Mouse (Mus musculus) kidney, postnatal 25 days (tissue): Measurements from ENCODE around the gene Dst.

Experiments
- DNase-seq, 2 experiments: peaks; one replicate each; pipeline ENCODE4 v3.0.0; 2021; ENCODE audit warnings: mixed read lengths in 2 of 2

The Dst gene

DNA sequence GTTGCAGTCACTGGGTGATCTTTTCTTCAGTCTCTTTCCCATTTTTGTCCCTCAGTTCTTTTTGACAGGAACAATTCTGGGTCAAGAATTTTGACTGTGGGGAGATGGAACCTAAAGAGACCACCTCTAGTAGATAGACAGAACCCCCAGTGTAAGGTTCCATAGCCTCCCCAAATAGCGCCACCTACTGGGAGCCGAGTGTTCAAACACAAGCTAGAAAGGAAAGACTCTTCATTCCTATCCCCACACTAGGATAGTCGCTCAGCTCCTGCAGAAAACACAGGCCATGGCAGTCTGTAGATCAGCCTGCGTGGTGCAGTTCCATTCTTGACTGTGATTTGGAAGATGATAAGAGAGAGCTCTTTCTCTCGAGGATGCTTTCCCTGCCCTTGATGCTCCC is 160.3 kb downstream of the Dst start:
- peak in 1 of 2 experiments; percentile 27 for DNase-seq

DNA sequence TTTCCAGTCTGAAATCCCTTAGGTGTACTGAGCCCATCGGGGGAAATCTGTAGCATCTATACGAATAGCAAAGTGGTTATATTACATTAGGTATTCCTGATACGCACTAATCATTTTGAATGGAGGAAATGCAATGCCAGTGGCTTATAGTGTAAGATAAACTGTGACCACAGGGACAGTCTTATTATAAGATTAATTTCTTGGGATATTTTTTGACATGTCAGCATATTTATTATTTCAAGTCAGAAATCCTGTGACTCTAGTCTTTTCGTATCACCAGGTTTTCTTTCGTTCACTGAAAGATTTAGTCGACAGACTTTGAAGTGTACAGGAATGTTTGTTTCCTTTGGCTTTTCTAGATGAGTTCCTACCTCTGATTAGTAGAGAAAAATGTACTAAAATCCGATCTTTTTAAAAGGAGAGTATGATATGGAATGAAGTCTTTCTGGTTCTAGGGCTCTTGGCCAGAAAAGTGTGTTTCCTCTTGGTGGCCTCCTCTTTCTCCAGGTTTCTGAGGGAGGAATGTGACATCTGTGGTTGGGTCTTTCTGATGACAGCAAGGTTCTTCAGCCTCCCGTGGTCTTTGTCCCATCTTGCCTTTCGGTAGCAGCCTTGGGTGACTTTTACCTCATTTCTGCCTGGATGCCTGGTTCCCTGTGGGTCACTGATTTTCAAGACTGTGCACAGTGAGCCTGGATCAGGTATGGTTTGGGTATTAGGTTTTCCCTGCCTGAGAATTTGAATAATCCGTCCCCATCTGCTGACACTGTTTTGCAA is 161.7 kb downstream of the Dst start:
- no peak for DNase-seq

DNA sequence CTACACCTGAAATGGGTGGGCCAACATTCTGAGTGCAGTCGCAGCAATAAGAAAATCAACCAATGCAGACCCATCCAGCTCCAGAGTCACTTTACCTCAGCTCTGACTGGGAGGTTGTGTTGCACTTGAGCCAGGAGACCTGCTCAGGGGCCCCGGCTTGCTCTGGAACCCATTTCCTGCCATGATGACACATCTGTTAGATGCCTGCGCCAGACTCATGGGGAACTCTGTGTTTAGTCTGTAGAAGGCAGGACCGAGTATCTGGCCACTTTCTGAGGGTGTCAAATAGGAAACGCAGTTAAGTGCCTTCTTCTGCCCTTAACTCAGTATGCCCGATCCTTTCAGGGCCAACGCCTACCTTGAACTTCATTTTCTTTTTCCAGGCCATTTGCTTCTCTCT is 162.4 kb downstream of the Dst start:
- no peak for DNase-seq

DNA sequence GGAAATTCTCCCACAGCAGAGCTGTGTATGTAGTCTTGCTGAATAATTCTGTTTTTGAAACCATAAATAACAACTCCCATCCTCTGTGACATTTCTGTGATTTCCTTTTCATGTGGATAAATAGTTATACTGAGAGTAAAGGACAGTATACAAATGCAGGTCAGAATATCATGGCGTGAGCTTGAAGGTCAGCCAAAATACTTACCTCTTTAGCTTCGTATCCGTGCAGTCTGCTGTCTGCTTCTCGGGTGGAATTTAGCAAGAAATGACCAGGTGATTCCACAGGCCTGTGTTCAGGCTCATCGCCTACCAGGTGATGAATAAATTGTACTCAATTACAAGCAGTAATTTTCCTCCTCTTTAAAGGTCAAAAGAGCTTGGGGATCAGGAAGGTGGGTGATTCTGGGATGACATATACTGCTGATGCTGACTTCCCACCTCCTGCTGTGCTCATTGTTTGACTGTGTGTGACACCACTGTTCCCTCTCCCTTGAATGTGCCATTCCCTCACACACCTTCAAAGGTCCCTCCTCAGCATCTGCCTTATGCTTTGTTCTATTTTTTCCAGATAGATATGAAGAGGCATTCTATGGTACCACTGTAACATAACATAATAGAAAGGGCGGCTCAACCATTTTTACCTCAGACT is 163.1 kb downstream of the Dst start:
- DNase-seq: no peak

DNA sequence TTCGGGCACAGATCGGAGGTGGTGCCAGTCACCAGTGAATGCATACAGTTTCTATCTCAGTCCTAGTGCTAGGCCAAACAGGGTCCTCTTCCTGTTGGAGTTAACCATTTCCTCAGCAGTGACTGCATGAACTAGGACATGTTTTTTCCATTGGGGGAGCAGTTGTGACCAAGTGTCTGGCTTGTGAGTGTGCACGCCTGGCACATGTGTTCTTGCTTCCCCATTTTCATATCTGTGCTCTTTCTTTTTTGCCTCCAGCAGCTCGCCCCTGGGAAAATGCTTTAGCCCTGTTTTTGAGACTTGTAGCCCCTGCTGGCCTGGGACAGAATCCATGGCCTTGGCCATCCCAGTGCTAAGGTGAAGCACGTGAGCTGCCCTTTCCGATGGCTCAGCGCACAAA is 164.2 kb downstream of the Dst start:
- no peak for DNase-seq

DNA sequence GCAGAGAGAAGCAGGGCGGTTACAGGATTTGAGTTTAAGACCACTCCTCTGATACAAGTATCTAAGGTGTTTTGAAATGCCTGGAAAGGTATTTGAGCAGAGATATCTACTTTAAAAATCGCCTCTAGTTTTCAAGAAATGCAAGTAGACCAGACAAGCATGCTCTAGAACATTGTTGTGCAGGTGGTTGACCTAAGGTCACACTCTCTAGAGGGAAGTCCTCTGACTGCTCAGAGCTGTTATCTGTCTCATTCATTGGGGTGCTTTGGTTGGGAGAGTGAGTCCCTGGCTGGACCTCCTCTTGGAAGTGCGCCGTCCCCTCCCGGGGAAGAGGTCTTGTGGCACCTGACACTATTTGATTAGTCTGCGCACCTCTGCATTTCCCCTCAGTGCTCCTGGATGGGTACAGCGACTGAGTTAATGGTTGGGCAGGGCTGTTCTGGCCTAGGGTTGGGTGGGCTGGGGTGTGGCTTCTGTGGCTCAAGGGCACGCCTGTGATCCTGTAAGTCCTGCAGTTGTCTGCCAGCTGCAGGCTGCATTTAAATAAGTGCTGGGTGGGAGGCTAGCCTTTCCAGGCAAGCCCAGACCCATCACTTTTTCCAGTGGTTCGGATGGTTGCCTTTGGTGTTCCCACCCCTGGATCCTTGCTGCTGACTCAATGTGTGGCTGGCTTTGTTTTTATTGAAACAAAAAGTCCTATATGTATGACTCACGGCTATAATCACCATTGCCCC is 165.6 kb downstream of the Dst start:
- DNase-seq: no peak

DNA sequence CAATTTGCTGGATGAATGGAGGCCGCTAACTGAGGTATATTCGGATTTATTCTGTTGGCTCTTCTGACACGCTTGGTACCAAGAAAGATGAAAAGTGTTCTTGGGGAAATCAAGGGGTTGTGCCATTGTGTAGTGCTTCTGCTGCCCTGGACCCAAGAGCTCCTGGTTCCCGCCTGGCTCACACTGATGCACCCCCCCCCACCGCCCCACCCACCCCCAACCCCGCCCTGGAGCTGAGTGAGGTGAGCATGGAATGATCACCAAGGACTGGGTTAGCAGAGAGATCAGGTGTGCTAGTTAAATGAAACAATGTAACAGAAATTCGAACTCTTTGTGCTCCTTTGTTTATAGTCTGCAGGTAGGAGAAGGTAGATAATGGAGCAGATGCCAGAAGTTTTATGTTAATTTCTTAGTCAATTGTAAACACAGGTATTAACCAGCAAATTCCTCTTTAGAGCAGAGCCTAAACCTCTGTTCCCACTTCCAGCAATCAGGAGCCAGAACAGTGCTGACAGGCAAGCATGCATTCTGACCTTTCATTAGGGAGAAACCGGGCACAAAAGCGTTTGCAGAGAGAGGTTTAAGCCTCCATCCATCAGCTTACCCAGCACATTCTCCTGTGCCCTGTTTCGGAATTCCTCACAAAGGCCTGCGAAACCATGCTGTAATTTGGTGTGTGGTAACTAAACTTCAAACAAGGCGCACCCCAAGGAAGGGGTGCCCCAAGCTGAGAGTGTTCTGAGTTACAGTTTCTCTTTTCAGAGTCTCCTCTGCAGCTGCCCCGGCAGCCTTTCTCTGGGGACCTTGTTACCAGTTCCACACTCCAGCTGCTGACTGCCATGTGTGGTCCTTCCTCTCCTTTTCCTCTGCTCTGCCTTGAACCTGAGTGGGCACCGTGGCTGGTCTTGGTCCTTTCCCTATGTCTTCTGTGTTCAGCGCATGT is 166.5 kb downstream of the Dst start:
- DNase-seq: no peak

DNA sequence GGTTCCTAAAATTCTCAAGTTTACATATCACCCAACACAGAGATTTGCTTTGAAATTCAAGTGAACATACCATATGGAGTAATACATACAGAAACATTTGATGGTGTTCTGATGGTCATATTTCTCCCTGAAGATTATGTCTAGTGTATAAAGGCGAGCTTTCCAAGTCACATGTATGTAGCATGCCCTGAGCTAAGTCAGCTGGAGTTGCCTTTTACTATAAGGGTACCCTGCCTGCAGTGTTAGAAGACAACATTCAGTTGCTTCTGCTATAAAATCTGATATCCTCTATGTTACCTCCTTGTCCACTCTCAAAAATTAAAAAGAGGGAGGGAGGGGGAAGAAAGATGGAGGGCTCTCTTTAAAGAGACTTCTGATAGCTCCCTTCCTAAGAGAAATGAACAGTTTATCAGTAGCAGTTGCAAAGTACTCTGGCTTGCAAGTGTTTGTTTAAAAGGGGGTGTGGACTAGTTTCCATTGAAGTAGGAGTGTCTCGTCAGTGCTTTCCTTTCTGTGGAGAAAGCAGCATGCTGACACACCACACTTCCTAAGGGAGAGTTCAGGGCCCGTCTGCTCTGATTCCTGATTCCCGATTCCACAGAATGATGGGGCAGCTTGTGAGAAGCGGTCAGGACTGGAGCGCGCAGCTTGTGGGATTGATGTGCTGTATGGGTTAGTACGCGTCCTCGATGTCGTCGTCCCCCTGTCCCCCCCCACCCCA is 168.8 kb downstream of the Dst start:
- no peak for DNase-seq

DNA sequence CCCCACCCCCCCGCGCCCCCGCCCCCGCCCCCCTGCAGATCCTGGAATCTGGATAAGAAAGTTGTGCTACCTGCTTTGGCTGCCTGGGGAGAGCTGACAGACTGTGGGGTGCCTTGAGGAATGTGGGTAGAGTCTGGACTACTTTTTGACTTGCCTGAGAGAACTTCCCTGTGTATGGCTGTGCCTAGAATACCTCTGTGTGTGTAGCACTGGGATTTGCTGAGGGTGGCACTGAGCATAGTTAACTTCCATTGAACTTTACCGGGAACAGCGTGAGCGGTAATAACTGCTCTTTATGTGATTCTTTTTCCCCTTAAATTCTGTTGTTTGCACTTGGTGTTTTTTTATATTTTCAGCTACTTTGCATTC is 169.4 kb downstream of the Dst start:
- DNase-seq: no peak

DNA sequence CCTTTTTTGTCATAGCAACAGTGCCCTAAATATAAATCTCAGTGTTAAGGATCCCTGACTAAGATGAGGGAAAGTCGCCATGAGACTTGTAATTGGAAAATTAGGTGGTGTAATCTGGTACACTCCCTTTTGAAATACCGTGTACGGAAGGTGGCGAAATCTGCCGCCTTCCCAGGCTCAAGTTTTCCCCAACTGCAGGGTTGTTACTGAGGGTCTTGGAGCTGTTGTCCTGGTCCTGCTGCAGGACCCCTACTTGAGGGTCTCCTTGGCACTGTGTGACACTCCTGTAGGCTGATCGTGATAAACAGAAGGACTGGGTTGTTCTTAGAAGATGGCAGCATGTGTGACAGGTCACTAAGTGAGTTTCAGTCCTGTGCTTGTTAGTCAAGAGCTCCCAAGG is 169.9 kb downstream of the Dst start:
- no peak for DNase-seq

DNA sequence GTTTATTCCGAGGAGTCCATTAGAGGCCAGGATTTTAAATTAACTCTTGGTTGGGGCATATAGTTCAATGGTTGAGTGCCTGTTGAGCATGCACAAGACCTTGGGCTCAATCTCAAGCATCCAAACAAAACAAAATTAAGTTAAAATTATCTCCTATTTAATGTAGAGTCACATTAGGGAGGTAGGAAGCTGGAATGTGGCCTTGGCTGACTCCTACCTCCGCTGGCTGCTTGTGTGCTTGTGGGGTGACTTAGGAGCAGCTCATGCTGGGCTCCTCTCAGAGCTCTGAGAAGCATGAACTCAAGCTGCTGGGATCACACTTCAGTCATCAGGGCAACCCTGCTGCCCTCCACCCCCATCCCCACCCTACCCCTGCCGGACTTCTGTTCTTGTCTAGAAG is 181.0 kb downstream of the Dst start:
- peak; percentile 19 to 60 for DNase-seq

DNA sequence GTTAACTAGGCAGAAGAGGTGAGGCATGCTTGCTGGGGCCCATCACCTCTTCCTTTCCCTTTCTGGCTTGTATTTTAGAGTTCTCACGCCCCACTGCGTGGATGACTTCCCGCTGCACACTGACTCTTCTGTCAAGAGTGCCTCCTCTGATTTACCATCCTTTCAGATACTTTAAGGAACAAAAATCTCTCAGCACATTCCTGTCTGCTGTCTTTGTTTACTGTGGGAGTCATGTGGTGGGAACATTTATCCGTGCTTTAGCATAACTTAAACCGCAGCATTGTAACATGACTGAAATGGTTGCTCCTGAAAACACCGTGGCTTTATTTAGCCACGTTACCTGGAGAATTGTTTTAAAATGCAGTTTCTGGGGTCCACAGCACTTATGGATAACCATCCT is 182.7 kb downstream of the Dst start:
- DNase-seq: no peak

DNA sequence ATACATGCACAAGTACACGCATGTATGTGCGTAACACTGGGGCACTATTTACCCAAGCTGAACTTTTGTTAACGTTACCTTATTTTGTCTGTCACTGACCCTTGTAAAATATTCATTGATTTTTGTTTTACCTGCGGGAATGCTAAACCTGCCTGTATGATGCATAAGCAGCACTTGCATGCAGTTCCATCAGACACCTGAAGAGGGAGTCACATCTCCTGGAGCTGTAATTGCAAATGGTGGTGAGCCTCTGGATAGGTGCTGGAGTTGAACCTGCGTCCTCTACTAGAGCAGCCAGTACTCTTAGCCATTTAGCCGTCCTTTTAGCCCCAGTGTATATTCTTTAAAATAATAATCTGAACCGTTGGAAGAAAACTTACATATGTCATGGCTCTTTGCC is 185.6 kb downstream of the Dst start:
- no peak for DNase-seq

DNA sequence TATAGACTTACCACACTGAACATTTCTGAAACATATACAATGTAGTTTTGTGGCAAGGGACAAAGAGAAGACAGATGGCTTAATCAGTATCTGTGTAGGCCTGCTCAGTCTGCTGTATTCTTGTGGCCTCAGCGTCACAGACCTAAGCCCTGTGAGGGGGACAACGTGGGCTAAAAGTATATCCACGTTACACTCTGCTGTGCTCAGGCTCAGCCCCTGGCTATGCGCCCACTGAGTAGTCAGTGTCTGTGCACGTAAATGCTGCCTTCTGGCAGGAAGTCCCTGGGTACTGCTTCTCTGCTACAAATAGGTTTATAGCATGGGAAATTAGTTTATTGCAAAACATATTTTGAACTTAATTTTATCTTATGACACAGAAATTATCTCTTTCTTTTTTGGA is 186.3 kb downstream of the Dst start:
- DNase-seq: no peak

DNA sequence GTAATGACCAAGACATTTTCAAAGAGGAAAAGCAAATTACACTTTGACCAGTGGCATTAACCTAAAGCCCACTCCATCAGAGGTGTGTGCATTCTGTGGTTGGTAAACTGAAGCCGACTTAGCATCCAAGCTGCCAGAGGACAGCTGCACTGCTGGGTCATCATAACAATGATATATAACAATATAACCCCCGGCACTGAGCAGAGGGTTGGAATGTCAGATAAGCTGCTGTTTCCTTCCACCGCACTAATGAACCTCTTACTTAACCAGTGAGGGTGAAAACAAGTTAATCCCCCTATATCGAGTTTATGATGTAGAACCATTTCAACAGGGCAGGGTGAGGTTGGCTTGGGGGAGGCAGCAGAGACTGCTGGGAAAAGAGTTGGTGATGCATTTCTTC is 187.1 kb downstream of the Dst start:
- DNase-seq: no peak

DNA sequence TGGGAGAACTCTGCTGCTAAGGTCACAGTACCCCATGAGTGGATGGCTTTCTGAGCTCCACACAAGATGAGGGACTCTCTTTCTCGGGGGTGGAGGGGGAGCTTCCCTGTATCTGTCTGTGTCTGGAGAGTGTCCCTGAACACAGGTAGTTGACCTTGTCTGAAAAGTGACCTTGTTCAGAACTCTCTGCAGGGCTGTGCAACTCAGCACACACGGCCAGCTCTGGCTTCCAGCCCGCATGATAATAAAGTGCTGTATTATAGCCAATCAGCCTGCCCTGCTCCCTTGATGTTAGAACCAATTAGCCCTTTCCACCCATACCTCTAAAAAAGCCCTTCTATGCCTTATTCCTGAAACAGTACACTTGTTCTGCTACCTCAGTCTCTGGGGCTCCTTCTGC is 188.9 kb downstream of the Dst start:
- DNase-seq: peak; percentile 66 to 79

DNA sequence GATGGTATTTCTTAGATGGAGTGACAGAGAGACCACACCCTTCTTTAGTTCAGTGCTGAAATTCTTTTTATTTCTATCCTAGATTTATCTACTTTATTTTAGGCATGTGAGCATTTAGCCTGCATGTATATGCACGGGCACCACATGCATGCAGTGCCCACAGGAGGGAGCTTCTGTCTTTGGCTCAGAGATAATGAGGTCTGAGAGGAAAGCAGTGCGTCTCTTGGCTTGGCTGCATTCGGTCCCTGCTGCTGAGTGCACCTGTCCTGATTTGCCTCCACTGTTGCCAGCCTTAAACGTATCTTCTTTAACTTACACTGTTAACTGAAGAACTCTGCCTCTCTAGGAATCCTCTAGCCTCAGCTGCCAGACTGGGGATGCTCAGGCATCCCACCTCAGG is 189.6 kb downstream of the Dst start:
- no peak for DNase-seq

DNA sequence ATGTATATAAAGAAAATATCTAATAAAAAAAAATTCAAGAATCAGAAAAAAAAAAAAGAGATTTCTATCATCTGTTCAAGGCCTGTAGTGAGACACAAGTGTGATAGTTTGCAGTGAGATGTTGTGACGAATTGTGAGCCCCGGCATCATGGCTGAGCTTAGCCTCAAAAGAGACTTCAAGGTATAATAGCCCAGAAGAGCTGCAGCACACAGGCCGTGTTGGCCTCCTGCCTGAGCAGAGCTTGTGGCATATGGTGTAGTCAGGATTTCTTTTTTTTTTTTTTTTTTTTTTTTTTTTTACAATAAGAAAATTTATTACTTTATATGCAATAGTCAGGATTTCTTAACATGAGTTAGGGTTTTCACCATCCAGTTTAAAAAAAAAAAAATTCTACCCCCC is 191.4 kb downstream of the Dst start:
- DNase-seq: no peak

DNA sequence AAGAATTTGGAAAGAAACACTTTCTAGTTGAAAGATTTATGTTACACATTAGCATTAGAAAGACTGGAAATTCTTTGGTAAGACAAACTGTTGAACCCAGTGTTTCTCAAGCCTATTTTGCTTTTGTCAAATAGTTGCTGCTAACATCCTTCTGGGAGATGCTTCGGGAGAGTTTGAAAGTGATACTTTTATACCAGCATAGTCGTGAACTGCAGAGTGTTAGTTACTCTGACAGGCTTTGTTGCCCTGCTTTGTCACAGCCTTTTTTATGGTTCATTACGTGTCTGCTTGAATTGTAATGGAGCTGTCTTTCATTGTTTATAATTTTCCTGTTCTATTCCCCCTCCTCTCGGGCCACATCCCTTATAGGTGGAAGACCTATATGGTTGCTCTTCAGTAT is 192.4 kb downstream of the Dst start:
- no peak for DNase-seq

DNA sequence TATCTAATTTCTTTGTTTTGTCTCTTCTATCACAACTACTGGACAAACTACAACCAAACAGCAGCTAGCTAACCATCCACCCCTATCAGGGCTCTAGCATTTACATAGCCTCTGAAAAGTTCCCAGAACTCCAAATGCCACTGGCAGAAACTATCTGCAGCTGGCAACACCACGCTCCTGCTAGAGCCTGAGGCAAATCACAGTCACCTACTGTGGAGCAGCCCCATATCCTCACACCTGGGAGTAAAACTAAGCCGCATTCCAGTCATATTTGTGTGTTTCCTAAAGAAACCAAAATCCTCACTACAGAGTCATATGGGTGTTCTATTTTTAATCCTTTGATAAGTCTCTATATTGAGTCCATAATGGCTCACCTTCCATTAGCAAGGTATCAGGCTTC is 194.6 kb downstream of the Dst start:
- no peak for DNase-seq

DNA sequence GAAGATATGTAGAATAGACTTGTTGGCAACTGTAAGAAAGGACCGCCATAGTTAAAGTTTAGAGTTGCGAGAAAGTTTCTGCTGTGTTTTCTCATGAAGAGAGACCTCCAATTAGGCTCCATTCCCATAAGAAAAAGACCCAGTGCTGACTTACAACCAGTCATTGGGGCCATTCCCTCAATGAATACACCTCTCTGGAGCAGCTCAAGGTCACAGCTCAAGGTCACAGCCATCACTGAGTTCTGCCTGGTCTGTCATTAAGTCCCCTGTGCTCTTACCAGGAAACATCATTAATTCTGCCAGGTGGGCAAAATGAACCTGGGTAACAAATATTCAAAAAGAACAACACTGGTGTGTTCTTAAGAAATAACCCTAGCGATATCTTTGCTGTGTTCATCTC is 195.2 kb downstream of the Dst start:
- no peak for DNase-seq

DNA sequence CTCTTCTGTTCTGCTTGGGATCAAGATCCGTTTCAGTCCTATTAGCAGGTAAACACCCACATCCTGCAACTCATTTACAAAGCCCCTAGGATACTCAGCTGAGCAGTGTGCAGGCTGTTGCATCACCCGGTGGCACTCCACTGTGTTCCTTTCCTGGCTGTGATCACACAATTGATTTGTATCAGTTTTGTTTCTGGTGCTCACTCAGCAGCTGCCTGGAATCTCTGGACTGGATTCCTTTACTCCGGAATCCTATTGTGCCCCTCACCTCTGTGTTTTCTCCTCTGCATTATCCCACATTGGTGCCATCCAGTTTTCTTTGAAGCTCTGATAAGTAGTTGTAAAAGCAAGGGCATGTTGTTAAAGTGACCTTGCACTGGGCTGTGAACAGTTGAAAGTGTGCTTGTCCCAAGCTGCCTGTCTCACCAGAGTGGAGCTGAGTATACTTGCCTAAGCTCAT is 195.7 kb downstream of the Dst start:
- no peak for DNase-seq
